Mouse (Mus musculus) CH12.LX (cell line): Measurements from ENCODE around the gene Rbpms2. TPM values are rescaled to one million over a fixed set of nuclear protein-coding genes. Genes with fewer than 3 reads are reported as not detected.

ENCODE experiments used
- DNase-seq: peaks from one replicate; pipeline ENCODE4 v3.0.0-alpha.2; 2013; ENCODE audit errors: extremely low read depth
- H3K27ac ChIP-seq: 2 replicates; pipeline ENCODE4 v1.5.1; 2012; ENCODE audit warnings: low read depth, mild to moderate bottlenecking, control low read depth, moderate library complexity; ENCODE audit not compliant: insufficient read depth
- H3K27me3 ChIP-seq: replicated peaks from 2 replicates; pipeline ENCODE3; 2012; ENCODE audit warnings: inconsistent platforms
- H3K36me3 ChIP-seq, 2 experiments: replicated peaks in 1 of 2; 2 replicates each; pipeline versions ENCODE3 to v1.6.1; 2012; ENCODE audit warnings: inconsistent platforms in 1 of 2, low read length in 1 of 2, mild to moderate bottlenecking in 1 of 2, mixed read lengths in 1 of 2, moderate library complexity in 1 of 2; ENCODE audit not compliant: control insufficient read depth in 1 of 2, insufficient read depth in 1 of 2
- H3K4me1 ChIP-seq, 2 experiments: 2 replicates each; pipeline ENCODE4 v1.6.1; 2012; ENCODE audit warnings: inconsistent platforms in 1 of 2, moderate library complexity in 1 of 2; ENCODE audit not compliant: insufficient read depth in 2 of 2, control insufficient read depth in 1 of 2
- H3K4me2 ChIP-seq: 2 replicates; pipeline ENCODE4 v1.6.1; 2012; ENCODE audit warnings: low read depth, mild to moderate bottlenecking, control low read depth; ENCODE audit not compliant: poor library complexity, insufficient read depth, severe bottlenecking
- H3K4me3 ChIP-seq, 3 experiments: fragments of 150-350 bp in 1 of 3; sonication (generic) in 1 of 3; replicated peaks in 1 of 3; 2 replicates each; pipeline versions ENCODE3 to v1.5.1; 2011 to 2012; ENCODE audit warnings: low read depth in 2 of 3, low read length in 2 of 3, mild to moderate bottlenecking in 2 of 3, moderate library complexity in 2 of 3, control low read depth in 1 of 3, improper control_type of control experiment in 1 of 3, inconsistent platforms in 1 of 3, mixed read lengths in 1 of 3; ENCODE audit not compliant: poor library complexity in 1 of 3
- H3K79me2 ChIP-seq: replicated peaks from 2 replicates; pipeline ENCODE4 v1.6.1; 2012; ENCODE audit warnings: mild to moderate bottlenecking, moderate library complexity; ENCODE audit not compliant: control insufficient read depth, poor library complexity, insufficient read depth, severe bottlenecking; ENCODE audit errors: extremely low read depth
- H3K9ac ChIP-seq: 2 replicates; pipeline ENCODE4 v1.6.1; 2012; ENCODE audit warnings: low read depth, mild to moderate bottlenecking, control low read depth, moderate library complexity; ENCODE audit not compliant: insufficient read depth
- H3K9me3 ChIP-seq: replicated peaks from 2 replicates; pipeline ENCODE3; 2012; ENCODE audit warnings: low read length, inconsistent platforms, mixed read lengths
- BHLHE40 ChIP-seq: IDR thresholded peaks from 2 replicates; pipeline ENCODE4 v1.6.1; 2011; ENCODE audit warnings: mild to moderate bottlenecking, low read depth, low read length, improper control_type of control experiment
- CHD2 ChIP-seq: IDR thresholded peaks from 2 replicates; pipeline ENCODE4 v1.6.1; 2011; ENCODE audit warnings: low read length, improper control_type of control experiment
- CTCF ChIP-seq, 2 experiments: IDR thresholded peaks in 1 of 2; conservative IDR thresholded peaks in 1 of 2; 2 replicates each; pipeline ENCODE4 v1.5.1; 2011 to 2012; ENCODE audit warnings: low read depth in 2 of 2, low read length in 2 of 2, improper control_type of control experiment in 1 of 2, inconsistent platforms in 1 of 2, mild to moderate bottlenecking in 1 of 2, moderate library complexity in 1 of 2
- E2F4 ChIP-seq: IDR thresholded peaks from 2 replicates; pipeline ENCODE4 v1.6.1; 2011; ENCODE audit warnings: low read depth, low read length, improper control_type of control experiment; ENCODE audit not compliant: insufficient replicate concordance
- EP300 ChIP-seq: IDR thresholded peaks from 2 replicates; pipeline ENCODE4 v1.6.1; 2011; ENCODE audit warnings: low read length, improper control_type of control experiment
- ETS1 ChIP-seq: conservative IDR thresholded peaks from 2 replicates; pipeline ENCODE4 v1.6.1; 2012; ENCODE audit warnings: low read depth, mild to moderate bottlenecking, inconsistent platforms, low read length, improper control_type of control experiment, moderate library complexity
- GABPA ChIP-seq: IDR thresholded peaks from 2 replicates; pipeline ENCODE4 v1.6.1; 2012; ENCODE audit warnings: low read depth, low read length, improper control_type of control experiment, inconsistent platforms; ENCODE audit not compliant: insufficient replicate concordance
- IRF4 ChIP-seq: IDR thresholded peaks from 2 replicates; pipeline ENCODE4 v1.6.1; 2014; ENCODE audit warnings: low read depth, mild to moderate bottlenecking, inconsistent platforms, low read length, improper control_type of control experiment
- JUND ChIP-seq: conservative IDR thresholded peaks from 2 replicates; pipeline ENCODE4 v1.6.1; 2011; ENCODE audit warnings: low read depth, low read length, improper control_type of control experiment
- KAT2A ChIP-seq: IDR thresholded peaks from 2 replicates; pipeline ENCODE4 v1.6.1; 2012; ENCODE audit warnings: low read length, improper control_type of control experiment, inconsistent platforms; ENCODE audit not compliant: insufficient replicate concordance
- MAX ChIP-seq: IDR thresholded peaks from 2 replicates; pipeline ENCODE4 v1.6.1; 2011; ENCODE audit warnings: low read length, improper control_type of control experiment
- MAZ ChIP-seq: IDR thresholded peaks from 2 replicates; pipeline ENCODE4 v1.6.1; 2012; ENCODE audit warnings: low read depth, mild to moderate bottlenecking, inconsistent platforms, low read length, improper control_type of control experiment, moderate library complexity
- MXI1 ChIP-seq: IDR thresholded peaks from 2 replicates; pipeline ENCODE4 v1.6.1; 2011; ENCODE audit warnings: mild to moderate bottlenecking, low read depth, low read length, improper control_type of control experiment
- NRF1 ChIP-seq: IDR thresholded peaks from 2 replicates; pipeline ENCODE4 v1.6.1; 2014; ENCODE audit warnings: low read depth, mild to moderate bottlenecking, inconsistent platforms, low read length, improper control_type of control experiment, moderate library complexity
- PAX5 ChIP-seq: IDR thresholded peaks from 2 replicates; pipeline ENCODE4 v1.6.1; 2012; ENCODE audit warnings: low read length, inconsistent platforms, mixed read lengths
- POLR2AphosphoS2 ChIP-seq: IDR thresholded peaks from 2 replicates; pipeline ENCODE4 v1.6.1; 2011; ENCODE audit warnings: low read depth, low read length, improper control_type of control experiment
- RAD21 ChIP-seq: IDR thresholded peaks from 2 replicates; pipeline ENCODE4 v1.6.1; 2011; ENCODE audit warnings: low read depth, mild to moderate bottlenecking, low read length, improper control_type of control experiment, moderate library complexity
- RCOR1 ChIP-seq: conservative IDR thresholded peaks from 2 replicates; pipeline ENCODE4 v1.6.1; 2012; ENCODE audit warnings: low read depth, mild to moderate bottlenecking, inconsistent platforms, low read length, improper control_type of control experiment
- SMC3 ChIP-seq: IDR thresholded peaks from 2 replicates; pipeline ENCODE4 v1.6.1; 2011; ENCODE audit warnings: low read depth, low read length, improper control_type of control experiment
- TBP ChIP-seq: conservative IDR thresholded peaks from 2 replicates; pipeline ENCODE4 v1.6.1; 2011; ENCODE audit warnings: low read depth, low read length, improper control_type of control experiment
- TCF12 ChIP-seq: IDR thresholded peaks from 2 replicates; pipeline ENCODE4 v1.6.1; 2014; ENCODE audit warnings: low read depth, mild to moderate bottlenecking, inconsistent platforms, low read length, improper control_type of control experiment
- UBTF ChIP-seq: IDR thresholded peaks from 2 replicates; pipeline ENCODE4 v1.6.1; 2012; ENCODE audit warnings: low read depth, mild to moderate bottlenecking, inconsistent platforms, low read length, improper control_type of control experiment, moderate library complexity
- USF2 ChIP-seq: conservative IDR thresholded peaks from 2 replicates; pipeline ENCODE4 v1.6.1; 2011; ENCODE audit warnings: low read depth, low read length, improper control_type of control experiment
- ZC3H11A ChIP-seq: IDR thresholded peaks from 2 replicates; pipeline ENCODE4 v1.6.1; 2012; ENCODE audit warnings: low read depth, mild to moderate bottlenecking, inconsistent platforms, low read length, improper control_type of control experiment
- ZKSCAN1 ChIP-seq: IDR thresholded peaks from 2 replicates; pipeline ENCODE4 v1.6.1; 2012; ENCODE audit warnings: low read depth, inconsistent platforms, low read length, improper control_type of control experiment, borderline replicate concordance
- ZMIZ1 ChIP-seq: IDR thresholded peaks from 2 replicates; pipeline ENCODE4 v1.6.1; 2012; ENCODE audit warnings: low read depth, mild to moderate bottlenecking, inconsistent platforms, low read length, improper control_type of control experiment
- ZNF384 ChIP-seq: IDR thresholded peaks from 2 replicates; pipeline ENCODE4 v1.6.1; 2012; ENCODE audit warnings: low read depth, low read length, improper control_type of control experiment, inconsistent platforms
- dilution Hi-C: fragments of 300-500 bp; cut with MboI; formaldehyde crosslinking; loops from 2 replicates; pipeline ENCODE4 v1.14.3; 2020; ENCODE audit warnings: low sequenced_read_pairs; ENCODE audit not compliant: extremely low pct_unique_long_range_greater_than_20kb, extremely low pct_ligation_motif_present
- in situ Hi-C: fragments of 300-500 bp; cut with MboI; formaldehyde crosslinking; loops from 3 replicates; pipeline ENCODE4 v1.14.3; 2019; ENCODE audit warnings: low sequenced_read_pairs, low pct_ligation_motif_present, low pct_unique_long_range_greater_than_20kb, mixed read lengths
- polyA plus RNA-seq: library from polyadenylated mRNA; unstranded; fragments of >175 nt; gene quantifications from 2 replicates; pipeline ENCODE4 v1.2.1, GENCODE M21; 2012; ENCODE audit warnings: low read depth; ENCODE audit not compliant: insufficient read length
- total RNA-seq, 2 experiments: library from RNA; depleted of rRNA; stranded (reverse); fragments of 300-350 nt in 1 of 2; fragments of >200 nt in 1 of 2; gene quantifications; 2 replicates each; pipeline ENCODE4 v1.2.3; 2012 to 2014

Gene Rbpms2
- total RNA-seq (2012; rRNA removed) (0.13 TPM in 1 of 2 replicates, not detected in the other), total RNA-seq (2014; rRNA removed) (not detected in 2 replicates), polyA plus RNA-seq (0.34 and 0.95 TPM in 2 replicates)

DNA sequence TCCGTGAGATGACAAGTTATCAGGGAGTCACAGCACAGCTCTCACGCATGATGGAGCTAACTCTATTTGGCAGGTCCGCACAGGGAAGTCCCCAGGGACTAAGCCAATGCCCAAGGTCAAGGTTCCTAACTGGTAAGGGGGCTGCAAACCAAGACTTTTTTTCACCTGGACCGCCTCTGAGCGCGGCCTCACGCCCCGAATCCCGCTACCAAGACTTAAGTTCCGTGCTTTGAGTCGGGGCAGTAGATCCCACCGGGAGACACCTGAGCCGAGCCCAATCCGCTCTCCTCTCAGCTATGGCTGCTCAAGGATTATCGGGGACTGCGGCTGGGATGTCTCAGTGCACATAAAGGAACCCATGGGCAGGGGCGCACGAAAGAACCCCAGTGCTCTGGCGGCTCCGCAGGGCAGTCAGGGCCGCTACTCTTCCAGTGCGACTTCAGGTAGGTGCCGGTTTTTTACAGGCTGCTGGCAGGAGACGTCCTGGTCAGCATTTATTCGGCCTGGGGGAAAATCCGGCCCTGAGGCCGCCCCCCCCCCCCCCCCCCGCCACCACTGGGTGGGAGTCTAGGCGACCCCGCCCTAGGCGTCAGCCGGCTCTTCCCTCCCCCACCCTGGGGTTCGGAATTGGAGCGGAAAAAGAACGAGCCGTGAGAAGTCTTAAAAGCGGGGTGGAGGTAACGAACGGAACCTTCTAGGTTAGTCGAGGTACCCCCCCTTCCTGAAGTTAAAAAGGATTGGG is at the start of gene Rbpms2:
Gene Rbpms2 (plus strand): TSS at position 624 of the 742 bp plus-strand sequence.
- Histone ChIP-seq H3K4me2 (peak within 1 kb of the TSS; percentile 83), H3K4me1 (no peaks in the 10 kb centered on the region), H3K79me2 (no peaks in the 10 kb centered on the region), H3K9ac (peak within 1 kb of the TSS; percentile 27), H3K27ac (no peak within 1 kb of the TSS), H3K4me3 (peak within 1 kb of the TSS; percentile 21 to 48 (median 38)), H3K36me3 (no peaks in the 10 kb centered on the region), H3K27me3 (peaks cover 24% of the 10 kb centered on the region), H3K9me3 (peaks cover 8% of the 10 kb centered on the region)
- DNase-seq: no peak
- TF ChIP-seq ZNF384 (no peak), PAX5 (no peak), RCOR1 (no peak), GABPA (no peak), BHLHE40 (no peak), ETS1 (no peak), ZKSCAN1 (no peak), RAD21 (no peak), USF2 (no peak), TCF12 (no peak), UBTF (no peak), JUND (no peak), MXI1 (no peak), KAT2A (no peak)
- in situ Hi-C loops: no loop called here
- dilution Hi-C loops: no loop called here

DNA sequence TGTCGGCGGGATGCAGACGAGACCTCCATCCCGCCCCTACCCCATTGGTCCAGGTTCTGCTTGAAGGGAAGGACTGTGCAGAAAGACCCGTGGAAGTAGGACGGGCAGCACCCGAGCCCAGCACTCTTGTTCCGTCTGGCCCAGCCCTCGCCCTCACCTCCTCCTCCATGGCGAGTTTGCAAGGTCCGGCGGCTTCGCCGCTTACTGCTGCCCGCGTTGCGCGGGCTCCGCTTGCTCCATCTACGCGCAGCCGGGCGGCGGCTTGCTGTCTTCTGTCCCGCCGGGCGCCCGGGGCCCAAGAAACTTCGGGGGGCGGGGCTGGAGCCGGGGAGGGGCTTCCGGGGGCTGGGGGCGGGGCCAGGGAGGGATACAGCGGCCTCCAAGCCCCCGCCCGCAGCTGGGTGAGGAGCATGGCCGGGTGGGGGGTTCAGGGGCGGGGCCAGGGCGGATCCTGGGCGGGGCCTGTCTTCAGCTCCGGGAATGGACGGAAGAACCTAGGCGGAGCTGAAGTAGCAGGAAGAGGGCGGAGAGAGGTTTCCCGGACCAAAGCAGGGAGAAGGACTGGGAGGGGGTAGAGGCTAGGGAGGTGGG is 49.6 kb upstream of the Rbpms2 start, which contains the start of gene Plekho2:
Gene Plekho2 (minus strand): TSS at position 260 of the 591 bp plus-strand sequence.
- in situ Hi-C loops: loop anchor here (5.0 to 10.0 kb wide), 2 partner anchors 43 to 135 kb away; no protein-coding TSS in a partner anchor
- Histone ChIP-seq H3K4me1 (peaks cover 10 to 42% of the 10 kb centered on the region in 2 experiments; a peak in 3 of 4 replicates), H3K27ac (peak within 1 kb of the TSS; percentile 50)
- TF ChIP-seq TBP: peak; percentile 79
- TF ChIP-seq CHD2: peak; percentile 58; the same call in 1 of the 2 replicates
- TF ChIP-seq IRF4: no peak
- TF ChIP-seq RAD21: no peak
- no peak for TF ChIP-seq USF2
- peak; percentile 40 for TF ChIP-seq MXI1
- TF ChIP-seq SMC3: no peak
- TF ChIP-seq CTCF (conservative IDR thresholded peaks at IDR 0.05 in 1 of 2, IDR thresholded peaks at IDR 0.05 in 1 of 2; ENCODE audit: low read depth in 2 of 2, low read length in 2 of 2): no peak
- TF ChIP-seq RCOR1: no peak
- no peak for TF ChIP-seq MAX
- no peak for TF ChIP-seq E2F4
- no peak for TF ChIP-seq GABPA
- no peak for TF ChIP-seq EP300
- peak; percentile 78 for TF ChIP-seq POLR2AphosphoS2
- TF ChIP-seq MAZ: peak; percentile 96
- no peak for TF ChIP-seq KAT2A
- peak; percentile 95 for TF ChIP-seq ZMIZ1
- TF ChIP-seq UBTF: 0 out of 2 replicates have a peak, but pooled peaks have one; percentile 60
- TF ChIP-seq JUND: no peak
- peak; percentile 93 for TF ChIP-seq TCF12
- no peak for TF ChIP-seq ZNF384
- no peak for TF ChIP-seq ZKSCAN1
- peak; percentile 47; the same call in 1 of the 2 replicates for TF ChIP-seq NRF1
- TF ChIP-seq ZC3H11A: no peak

More for the DNA sequence above, 49.6 kb upstream of the Rbpms2 start, which contains the start of gene Plekho2:
- Histone ChIP-seq H3K4me3 (peak within 1 kb of the TSS; percentile 82 to 83 (median 82)), H3K27me3 (no peaks in the 10 kb centered on the region), H3K36me3 (peaks cover 0 to 3% of the 10 kb centered on the region in 2 experiments), H3K9ac (peak within 1 kb of the TSS; percentile 91), H3K9me3 (no peaks in the 10 kb centered on the region), H3K79me2 (peaks cover 41% of the 10 kb centered on the region), H3K4me2 (peak within 1 kb of the TSS; percentile 92)
- DNase-seq: peak; percentile 97
- dilution Hi-C loops: no loop called here
